ENCODE assay signal across 29 mouse cellular contexts in the genomic region with DNA sequence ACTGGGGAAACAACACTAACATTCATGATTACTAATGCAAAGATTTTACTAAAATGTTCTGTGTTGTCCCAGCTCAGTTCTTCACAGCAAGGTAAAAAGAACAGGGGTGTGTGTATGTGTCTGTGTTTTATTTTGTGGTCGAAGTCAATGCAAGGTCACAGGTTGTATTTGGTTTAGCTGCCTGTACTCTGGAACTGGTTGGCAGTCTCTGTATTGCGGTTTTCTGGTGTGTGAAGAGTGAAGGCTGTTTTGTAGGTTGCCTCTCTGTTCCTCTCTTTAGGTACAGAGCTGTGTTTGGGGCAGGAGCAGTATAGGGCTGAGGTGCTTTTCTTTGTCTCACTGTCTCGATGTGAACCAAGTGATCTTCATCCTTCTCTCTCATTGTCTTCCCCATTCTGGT. TPM values are rescaled to one million over a fixed set of nuclear protein-coding genes. Genes with fewer than 3 reads are reported as not detected.
DNase-seq lines count a peak whose midpoint lies in the region; ATAC-seq and TF ChIP-seq lines count a peak whose summit lies in the region.
"Had no signal": no experiment of that assay in that cellular context is flagged by ENCODE, and none has a peak within 500 bp of the region (broad histone marks: within the 10 kb centered on the region; RNA-seq: fewer than 3 reads in every experiment).

No protein-coding gene starts in this region.

- peaks cover 2% of the 10 kb centered on the region for H3K36me3 ChIP-seq in liver, embryonic 14.5 days (replicated peaks; ENCODE audit: control insufficient read depth, insufficient read depth, low read depth)
- H3K36me3 ChIP-seq in hindbrain, embryonic 16.5 days (ENCODE audit: control insufficient read depth, insufficient read depth, low read length), result no peaks in the 10 kb centered on the region; the same call in 1 of the 2 replicates

- intact Hi-C loops in heart, postnatal 10 days (cut with DNase I), result no loop called here

- ATAC-seq in liver, embryonic 14.5 days (ENCODE audit: insufficient read depth), result no peak
- no peak for ATAC-seq in hindbrain, embryonic 16.5 days
- ATAC-seq: forebrain, embryonic 16.5 days; intestine, embryonic 16.5 days; midbrain, embryonic 13.5 days; Patski had no signal

- DNase-seq in heart, adult 11 months, result peak; percentile 79
- DNase-seq in heart, postnatal 10 days, result no peak
- peak; percentile 12 for DNase-seq in thymus, postnatal 14 days
- no peak for DNase-seq in thymus, postnatal 4 days
- DNase-seq in liver, embryonic 14.5 days (ENCODE audit: low read depth in 3 of 3, low spot score in 3 of 3), result no peak
- DNase-seq in cerebellum, adult 9-11 months, result no peak
- DNase-seq in kidney, adult 18-20 months, result no peak
- DNase-seq: adrenal gland, postnatal 14 days; cerebellum, adult 11 months; cerebellum, adult 9-10 months; gastrocnemius, adult 2 months; gastrocnemius, postnatal 36 days; heart, postnatal 36 days; kidney, postnatal 25 days; lung, adult 2 months; lung, postnatal 10 days; right cerebral cortex, postnatal 25 days; thymus, adult 2 months had no signal

- H3K27me3 ChIP-seq in liver, embryonic 14.5 days (ENCODE audit: control insufficient read depth, insufficient read depth, low read length), result no peaks in the 10 kb centered on the region
- H3K27me3 ChIP-seq in hindbrain, embryonic 16.5 days (replicated peaks; ENCODE audit: control insufficient read depth, insufficient read depth, low read length), result no peaks in the 10 kb centered on the region
- H3K27me3 ChIP-seq: heart, embryonic 15.5 days; hindbrain, embryonic 12.5 days; limb, embryonic 12.5 days; midbrain, embryonic 13.5 days; Patski had no signal

- H3K27ac ChIP-seq in liver, embryonic 14.5 days, result no peak overlapping the region
- H3K27ac ChIP-seq in hindbrain, embryonic 16.5 days (ENCODE audit: low read depth, low read length), result no peak overlapping the region
- H3K27ac ChIP-seq: gastrocnemius, adult 2 months; heart, embryonic 15.5 days; hindbrain, embryonic 12.5 days; left cerebral cortex, adult 2 months; limb, embryonic 12.5 days; macrophage; midbrain, embryonic 13.5 days had no signal

- 66% methylated on average over 3 of the region's 3 CpGs for WGBS in liver, embryonic 14.5 days (ENCODE audit: insufficient replicate concordance)
- 79% methylated on average over 3 of the region's 3 CpGs for WGBS in hindbrain, embryonic 16.5 days

- TF ChIP-seq CTCF in liver, embryonic 14.5 days (IDR thresholded peaks at IDR 0.05; ENCODE audit: low read depth), result no peak

- H3K9ac ChIP-seq in liver, embryonic 14.5 days (replicated peaks), result no peak overlapping the region
- H3K9ac ChIP-seq in hindbrain, embryonic 16.5 days (ENCODE audit: low read depth, low read length), result no peak overlapping the region
- H3K9ac ChIP-seq: heart, embryonic 15.5 days; hindbrain, embryonic 12.5 days; limb, embryonic 12.5 days; midbrain, embryonic 13.5 days had no signal

- peaks cover 5 to 15% of the 10 kb centered on the region in 2 experiments for H3K4me1 ChIP-seq in liver, embryonic 14.5 days (replicated peaks; ENCODE audit: control insufficient read depth in 2 of 2, insufficient read depth in 2 of 2, low read length in 1 of 2)
- peaks cover 13% of the 10 kb centered on the region for H3K4me1 ChIP-seq in hindbrain, embryonic 16.5 days (ENCODE audit: control insufficient read depth, insufficient read depth, low read depth, low read length)

- peak overlapping the region; percentile 28 for H3K4me2 ChIP-seq in liver, embryonic 14.5 days (ENCODE audit: low read depth)
- no peak overlapping the region for H3K4me2 ChIP-seq in hindbrain, embryonic 16.5 days (ENCODE audit: low read length)
- H3K4me2 ChIP-seq: heart, embryonic 15.5 days; hindbrain, embryonic 12.5 days; limb, embryonic 12.5 days; midbrain, embryonic 13.5 days had no signal

- TF ChIP-seq EP300 in liver, embryonic 14.5 days (IDR thresholded peaks at IDR 0.05; ENCODE audit: low read depth), result no peak

- H3K9me3 ChIP-seq in liver, embryonic 14.5 days (ENCODE audit: control insufficient read depth, low read length), result no peaks in the 10 kb centered on the region
- no peaks in the 10 kb centered on the region for H3K9me3 ChIP-seq in hindbrain, embryonic 16.5 days (ENCODE audit: control insufficient read depth, low read length)
- H3K9me3 ChIP-seq: heart, embryonic 15.5 days; hindbrain, embryonic 12.5 days; limb, embryonic 12.5 days; midbrain, embryonic 13.5 days had no signal

- no peak overlapping the region for H3K4me3 ChIP-seq in liver, embryonic 14.5 days (ENCODE audit: insufficient read depth in 1 of 2, low read depth in 2 of 2, low read length in 2 of 2)
- no peak overlapping the region for H3K4me3 ChIP-seq in hindbrain, embryonic 16.5 days (ENCODE audit: low read length)
- H3K4me3 ChIP-seq: erythroblast, embryonic 14.5 days; gastrocnemius, adult 2 months; heart, embryonic 15.5 days; hindbrain, embryonic 12.5 days; left cerebral cortex, adult 2 months; limb, embryonic 12.5 days; midbrain, embryonic 13.5 days had no signal

RNA-seq across cellular contexts. Expression of gene Tnrc6a, which starts 12.0 kb away (rescaled TPM):
- total RNA-seq in heart, postnatal 10 days (2021), result 10 to 100 TPM; 38.5 to 47.3 TPM
- polyA plus RNA-seq in liver, embryonic 14.5 days (2012; rRNA removed), result 13.1 and 14.1 TPM in 2 replicates
- 8.8 and 12.8 TPM in 2 replicates for polyA plus RNA-seq in liver, embryonic 14.5 days (2014; fragmentation: Nextera tagmentation; extraction: Ambion mirVana)
- 37.3 and 38.8 TPM in 2 replicates for polyA plus RNA-seq in hindbrain, embryonic 16.5 days (2015; fragmentation: Nextera tagmentation; extraction: Ambion mirVana)

Comparison
In these comparisons a context has a peak if more than half of its experiments do, and no peak if none do; other contexts are left out.
1. DNase-seq: peak in heart, adult 11 months (single experiment) and thymus, postnatal 14 days (single experiment); none in heart, postnatal 10 days (0 of 2), thymus, postnatal 4 days (single experiment), liver, embryonic 14.5 days (0 of 3), cerebellum, adult 9-11 months (single experiment) and kidney, adult 18-20 months (single experiment).